Mouse (Mus musculus) ovary, adult 18-20 months (tissue): Measurements from ENCODE around the gene Tmigd3.

Experiments used
- DNase-seq: peaks from one replicate; pipeline ENCODE4 v3.0.0; 2022; ENCODE audit warnings: low spot score, mixed read lengths

The Tmigd3 gene

DNA sequence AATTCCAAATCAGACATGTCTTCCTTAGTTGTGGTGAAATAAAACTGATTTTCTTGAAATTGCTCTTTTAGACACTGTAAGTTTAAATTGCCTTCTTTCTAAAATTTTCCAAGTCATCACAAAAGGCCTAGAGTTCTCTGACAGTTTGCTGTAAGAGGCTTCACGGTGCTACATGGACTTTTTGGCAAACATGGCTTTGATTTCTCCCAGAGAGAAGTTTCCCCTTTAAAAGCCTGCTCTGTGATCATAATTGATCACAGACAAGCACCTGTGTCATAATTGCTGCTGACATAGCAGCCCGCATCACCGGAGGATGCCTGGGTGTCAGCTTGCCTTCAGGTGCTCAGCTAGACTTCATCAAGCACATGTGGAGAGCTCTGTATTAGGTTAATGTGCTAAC lies at the start of gene Tmigd3, which contains the start of gene Adora3:
Tmigd3 (plus strand) TSS at position 346 of the 400 bp plus-strand sequence.
Adora3 (plus strand) TSS at position 301 of the 400 bp plus-strand sequence.
- DNase-seq, result no peak

GRCm38 (mm10) chr3:105821504-105821903 lies 49.2 kb upstream of the Tmigd3 start:
- DNase-seq, result no peak

GRCm38 (mm10) chr3:105823609-105824008 lies 47.1 kb upstream of the Tmigd3 start:
- DNase-seq, result no peak

DNA sequence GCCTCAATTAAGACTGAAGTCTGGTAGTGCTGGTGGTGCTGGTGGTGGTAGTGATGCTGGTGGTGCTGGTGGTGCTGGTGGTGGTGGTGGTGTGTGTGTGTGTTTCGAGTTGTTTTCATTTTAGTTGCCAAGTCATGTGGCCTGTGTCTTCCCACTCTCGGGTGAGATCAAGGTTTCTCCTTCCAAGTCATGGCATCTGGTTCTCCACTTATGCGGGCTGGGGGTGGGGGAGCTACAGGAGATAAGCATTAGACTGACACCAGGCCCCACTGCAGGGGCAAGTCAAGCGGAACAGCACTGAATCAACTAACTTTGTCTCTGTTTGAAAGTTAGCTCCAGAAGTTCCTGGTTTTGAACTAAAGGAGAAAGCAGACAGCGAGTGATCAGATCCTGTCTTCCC lies 46.6 kb upstream of the Tmigd3 start:
- no peak for DNase-seq

DNA sequence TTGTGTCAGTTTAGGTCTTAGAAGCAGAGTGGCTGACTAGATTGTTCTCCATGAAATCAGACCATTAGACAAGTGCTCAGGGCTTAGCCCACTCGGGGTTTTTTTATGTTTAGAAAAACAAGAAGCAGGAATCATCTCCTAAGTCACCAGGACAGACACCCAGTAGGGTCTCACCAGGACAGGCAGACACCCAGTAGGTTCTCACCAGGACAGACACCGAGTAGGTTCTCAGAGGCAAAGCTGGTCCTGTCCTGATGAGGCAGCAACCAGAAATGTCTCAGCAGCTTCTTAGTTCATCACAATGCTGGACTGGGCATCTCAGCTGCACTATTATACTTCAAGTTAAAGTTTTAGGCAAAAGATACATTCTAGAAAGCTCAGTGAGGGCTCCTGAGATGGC lies 46.0 kb upstream of the Tmigd3 start:
- no peak for DNase-seq

DNA sequence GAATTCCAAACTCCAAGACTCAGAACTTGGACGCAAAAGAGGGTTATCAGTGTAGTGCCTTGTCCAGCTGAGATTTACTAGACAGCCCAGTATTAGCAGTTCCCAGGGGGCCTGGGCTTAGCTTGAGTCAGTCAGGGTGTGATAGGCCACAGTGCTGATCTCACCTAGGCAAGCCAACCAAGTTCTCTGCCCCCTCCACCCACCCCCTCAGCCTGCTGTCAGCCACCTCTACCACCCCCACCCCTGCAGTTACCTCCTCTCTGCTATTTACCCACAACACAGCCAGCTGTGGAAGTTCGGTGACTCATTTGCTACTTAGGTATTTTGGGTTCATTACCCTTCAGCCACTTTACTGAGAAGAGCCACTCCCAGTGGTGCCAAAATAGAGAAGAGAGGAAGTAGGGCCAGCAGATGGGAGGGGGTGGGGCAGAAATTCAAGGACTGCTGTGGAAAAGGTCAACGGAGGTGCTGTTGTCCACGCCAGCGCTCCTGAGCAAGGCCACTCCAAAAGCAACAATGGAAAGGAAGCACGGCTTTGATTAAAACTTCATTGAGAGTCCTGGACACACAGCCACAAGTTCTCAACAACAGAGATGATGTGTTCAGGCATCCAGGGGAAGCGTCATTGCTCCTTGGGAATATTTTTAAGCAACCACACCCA lies 45.1 kb upstream of the Tmigd3 start:
- no peak for DNase-seq

GRCm38 (mm10) chr3:105831584-105831983 lies 39.1 kb upstream of the Tmigd3 start:
- no peak for DNase-seq

DNA sequence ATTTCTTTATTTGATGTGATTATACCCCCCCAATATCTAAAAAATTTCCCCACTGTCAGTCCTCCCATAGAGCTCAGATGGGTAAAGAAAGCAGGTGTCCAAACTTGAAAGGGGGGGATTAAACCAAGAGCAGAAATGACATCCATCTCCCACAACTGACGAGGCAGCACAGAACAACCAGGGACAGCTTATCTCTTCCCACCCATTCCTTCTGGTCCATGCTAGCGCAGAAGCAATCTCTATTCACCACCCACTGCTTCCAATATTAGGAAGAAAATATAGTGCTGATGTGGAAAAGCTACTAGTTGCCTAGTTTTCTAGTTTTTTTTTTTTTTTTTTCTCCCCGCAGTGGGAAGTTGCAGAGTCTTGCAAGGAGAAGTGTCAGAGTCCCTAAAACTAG lies 34.8 kb upstream of the Tmigd3 start:
- DNase-seq, result no peak

DNA sequence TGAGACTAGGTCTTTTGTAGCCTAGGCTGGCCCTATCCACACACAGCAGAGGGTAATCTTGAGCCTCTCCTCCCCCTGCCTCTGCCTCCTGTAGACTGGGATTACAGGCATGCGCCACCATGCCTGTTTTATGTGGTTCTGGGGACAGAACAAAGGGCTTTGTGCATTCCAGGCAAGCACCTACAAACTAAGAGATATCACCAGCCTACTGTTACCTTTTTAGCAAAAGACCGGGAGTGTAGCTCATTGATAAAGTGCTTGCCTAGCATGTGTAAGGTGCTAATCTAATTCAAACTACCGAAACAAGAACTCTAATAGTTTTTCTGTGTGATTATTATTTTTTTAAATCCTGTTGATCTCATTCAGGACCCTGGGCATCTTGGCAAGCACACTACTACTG lies 33.8 kb upstream of the Tmigd3 start:
- no peak for DNase-seq

GRCm38 (mm10) chr3:105838655-105839054 lies 32.0 kb upstream of the Tmigd3 start:
- no peak for DNase-seq

DNA sequence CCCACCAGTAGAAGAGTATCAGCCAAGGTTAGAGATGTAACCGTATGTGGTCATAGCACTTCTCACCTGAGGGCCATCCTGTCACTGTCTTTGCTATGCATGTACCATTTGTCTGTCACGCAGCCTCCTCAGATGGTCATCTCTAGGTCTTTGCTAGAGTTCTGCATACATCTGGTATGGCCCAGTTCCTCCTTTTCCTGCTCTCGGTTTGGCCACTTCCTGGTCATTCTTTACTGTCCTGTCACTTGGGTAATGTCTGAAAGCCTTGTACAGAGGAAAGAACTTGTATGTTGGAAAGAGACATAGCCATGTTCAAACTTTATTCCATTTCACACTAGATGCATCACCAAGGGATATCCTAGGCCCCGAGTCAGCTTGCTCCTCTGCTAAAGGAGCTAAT lies 30.9 kb upstream of the Tmigd3 start:
- DNase-seq, result no peak

DNA sequence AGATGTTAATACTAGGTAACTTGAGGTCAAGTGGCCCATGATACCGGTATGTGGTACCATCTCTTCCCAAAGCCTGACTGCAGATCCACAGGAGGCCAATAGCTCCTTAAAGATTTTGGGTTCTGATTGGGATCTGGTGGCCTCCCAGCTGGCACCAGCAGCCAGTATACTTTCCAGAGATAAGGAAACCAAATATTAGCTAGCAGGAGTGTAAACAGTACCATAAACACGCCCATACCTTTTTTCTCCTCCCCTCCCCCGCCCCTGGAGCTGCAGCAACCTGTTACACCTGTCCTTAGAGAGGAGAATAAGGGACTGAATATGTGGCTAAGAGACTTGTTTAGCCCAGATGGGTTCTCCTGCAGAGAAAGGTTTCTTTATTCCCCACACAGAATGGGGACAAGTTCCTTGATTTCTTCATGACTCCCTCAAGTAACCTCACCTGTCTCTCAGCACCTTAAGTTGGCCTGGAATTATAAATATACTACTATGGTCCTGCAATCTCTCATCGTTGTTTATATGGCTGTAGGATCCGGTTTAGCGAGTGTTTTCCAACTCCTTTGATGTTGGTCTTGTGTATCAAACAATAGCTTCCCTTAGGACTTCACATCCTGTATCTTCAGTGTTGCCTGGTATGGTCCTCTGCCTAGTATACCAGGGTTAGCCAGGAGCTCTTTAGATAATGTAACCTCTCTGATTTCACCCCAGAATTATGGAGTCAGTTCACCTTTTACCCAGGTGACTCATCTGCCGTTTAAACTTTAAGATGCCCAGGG lies 24.2 kb upstream of the Tmigd3 start:
- DNase-seq, result no peak

- no peak for DNase-seq
These were observed 16.9 kb upstream of the Tmigd3 start for GRCm38 (mm10) chr3:105853781-105854180.

DNA sequence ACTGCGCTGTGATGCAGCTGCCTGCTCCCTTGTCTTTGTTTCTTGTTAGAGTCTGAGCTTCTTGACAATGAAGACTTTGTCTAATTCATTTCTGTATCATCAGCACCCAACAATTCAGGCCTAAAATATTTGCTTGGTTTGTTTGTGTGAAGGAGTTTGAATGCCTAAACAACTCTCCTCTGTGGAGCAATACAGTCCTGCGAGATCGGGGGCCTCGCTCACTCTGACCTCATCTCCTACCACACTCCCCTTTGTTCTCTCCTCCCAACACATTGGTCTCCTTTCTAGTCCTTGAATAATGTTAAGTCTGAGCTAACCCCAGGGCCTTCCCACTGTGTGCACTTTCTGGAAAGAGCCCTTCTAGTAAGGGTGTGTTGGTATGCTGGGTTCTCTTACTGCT lies 15.9 kb upstream of the Tmigd3 start:
- DNase-seq, result no peak

- no peak for DNase-seq
These were observed 13.2 kb upstream of the Tmigd3 start for GRCm38 (mm10) chr3:105857513-105857912.

DNA sequence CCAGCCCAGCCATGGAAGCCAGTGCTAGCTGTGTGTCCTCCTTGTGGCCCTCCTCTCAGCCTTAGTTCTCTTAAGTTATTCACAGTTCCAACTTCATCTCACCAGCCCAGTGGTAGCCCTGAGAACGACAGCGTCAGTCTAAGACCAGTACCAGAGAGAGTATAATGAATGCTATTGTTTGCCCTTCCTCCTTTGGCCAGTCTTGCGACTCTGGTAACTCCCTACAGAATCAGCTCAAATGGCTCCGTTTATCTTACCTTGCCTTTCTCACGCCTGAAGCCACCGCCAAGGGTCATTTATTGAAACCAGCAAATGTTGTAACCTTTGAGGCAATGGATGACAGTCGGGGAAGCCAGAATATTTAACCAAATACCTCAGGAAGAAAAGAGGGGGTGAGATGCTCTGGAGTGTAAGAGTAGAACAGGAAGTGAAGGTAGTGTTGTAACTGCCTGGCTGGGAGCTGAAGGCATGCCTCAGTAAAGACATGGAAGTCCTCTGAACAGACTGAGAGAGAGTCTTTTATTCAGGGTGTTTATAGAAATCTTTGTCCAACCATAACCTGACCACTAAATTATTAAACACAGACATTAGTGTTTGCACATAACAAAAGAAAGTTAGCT lies 8.8 kb upstream of the Tmigd3 start:
- DNase-seq, result no peak

DNA sequence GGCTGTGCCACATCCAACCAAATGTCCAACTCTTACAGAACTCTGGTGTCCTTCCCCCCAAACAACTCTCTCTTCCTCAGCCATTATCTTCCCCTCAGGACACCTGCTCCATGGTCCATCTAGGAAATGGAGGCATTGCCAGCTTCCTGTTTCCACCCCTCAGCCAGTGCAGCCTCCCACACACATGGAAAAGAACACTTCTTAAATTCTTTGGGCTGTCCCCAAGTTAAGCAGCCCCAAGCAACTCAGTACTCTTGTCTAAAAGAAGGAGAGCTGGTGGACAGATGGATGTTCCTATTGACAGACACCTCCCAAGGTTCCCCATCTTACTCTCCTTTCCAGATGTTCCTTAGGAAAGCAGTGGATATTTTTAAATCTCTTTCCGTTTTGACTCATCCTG lies 6.6 kb upstream of the Tmigd3 start:
- DNase-seq, result no peak

DNA sequence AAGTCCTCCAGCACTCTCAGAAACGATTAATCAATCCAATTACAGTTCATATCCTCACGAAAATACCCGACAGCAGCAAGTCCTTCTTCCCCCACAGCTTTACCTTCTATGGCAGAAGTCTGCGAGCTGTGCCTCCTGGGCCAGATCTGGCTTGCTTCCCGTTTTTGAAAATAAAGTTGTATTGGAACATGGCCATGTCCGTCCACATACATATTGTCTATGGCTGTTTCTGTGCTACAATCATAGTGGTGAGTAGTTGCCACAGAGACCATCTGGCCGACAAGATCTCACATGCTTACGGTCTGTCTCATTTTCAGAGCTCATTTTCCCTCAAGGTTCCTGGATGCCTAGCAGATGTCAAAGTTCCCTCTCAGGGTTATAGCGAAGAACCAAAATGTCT lies 5.6 kb upstream of the Tmigd3 start:
- no peak for DNase-seq

DNA sequence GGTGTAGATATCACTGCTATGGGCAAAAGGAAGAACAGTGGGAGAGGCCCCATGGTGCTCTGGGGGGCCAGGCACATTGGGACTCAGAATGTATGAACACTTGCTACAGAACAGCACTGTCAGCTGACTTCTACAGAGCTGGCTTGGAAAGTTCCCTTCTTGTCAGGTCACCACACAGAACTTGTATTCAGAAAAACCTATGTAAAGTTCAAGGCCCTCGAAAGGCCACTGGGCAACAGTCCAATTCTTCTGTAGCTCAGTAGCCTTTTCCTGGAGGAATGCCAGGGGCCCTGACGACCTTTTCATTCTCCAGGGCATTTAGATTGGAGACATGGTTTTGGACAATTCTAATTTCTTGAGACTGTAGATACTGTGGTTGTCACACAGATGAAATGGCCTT lies 2.6 kb upstream of the Tmigd3 start:
- DNase-seq, result no peak

GRCm38 (mm10) chr3:105872034-105872433 lies 1.3 kb downstream of the Tmigd3 start:
- peak; percentile 10 for DNase-seq

- no peak for DNase-seq
These were observed 1.9 kb downstream of the Tmigd3 start for GRCm38 (mm10) chr3:105872579-105872978.

DNA sequence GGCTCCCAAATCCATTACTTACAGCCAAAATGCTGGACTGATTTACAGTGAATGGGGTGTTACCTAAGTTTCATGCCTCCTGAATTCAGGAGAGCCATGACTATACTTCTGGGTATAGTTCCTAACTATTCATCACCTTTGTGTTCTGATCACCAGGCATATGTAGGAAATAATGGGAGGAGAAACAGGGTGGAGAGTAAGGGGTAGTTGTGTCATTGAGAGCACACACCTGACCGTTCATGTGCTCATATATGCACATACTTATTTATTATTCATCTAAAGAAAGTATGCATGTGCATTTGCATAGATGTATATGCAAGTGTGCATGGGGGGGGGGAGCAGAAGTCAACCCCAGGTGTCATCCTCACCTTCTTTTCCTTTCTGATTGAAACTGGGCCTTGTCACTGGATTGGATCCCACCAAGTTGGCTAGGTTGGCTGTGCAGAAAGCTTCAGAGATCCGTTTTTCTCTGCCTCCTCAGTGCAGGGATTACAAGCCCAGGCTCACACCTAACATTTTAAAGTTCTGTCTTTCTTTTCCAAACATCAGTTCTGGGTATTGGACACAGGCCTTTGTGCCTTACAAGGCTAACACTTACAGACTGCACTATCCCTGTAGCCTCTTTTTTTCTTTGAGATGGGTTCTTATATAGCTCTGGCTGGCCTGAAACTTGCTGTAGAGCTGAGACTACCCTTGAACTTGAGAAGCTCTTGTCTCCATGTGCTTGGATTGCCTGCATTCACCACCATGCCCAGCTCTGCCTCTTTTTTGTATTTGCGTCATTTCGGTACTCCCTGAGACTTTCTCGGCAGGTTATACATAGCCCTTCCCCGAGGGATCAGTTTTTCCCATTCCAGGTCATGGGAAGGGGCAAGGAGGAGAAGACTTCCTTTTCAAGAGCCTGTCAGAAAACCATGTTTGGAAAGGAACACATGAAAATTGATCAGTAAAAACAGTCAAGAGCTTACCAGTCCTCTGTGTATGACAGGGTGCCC lies 3.0 kb downstream of the Tmigd3 start:
- DNase-seq, result no peak
